Mouse (Mus musculus) heart, postnatal 0 days (tissue): ENCODE results near the gene Med25.

Experiments used
- CTCF ChIP-seq: IDR thresholded peaks from 2 replicates; pipeline ENCODE4 v1.5.1; 2016; ENCODE audit warnings: antibody characterized with exemption, control low read depth, low read depth
- EP300 ChIP-seq: IDR thresholded peaks from 2 replicates; pipeline ENCODE4 v1.6.1; 2016; ENCODE audit warnings: antibody characterized with exemption, low read depth

- TF ChIP-seq CTCF (no peak), EP300 (no peak)
These were observed 57.0 kb downstream of the Med25 start for GRCm38 (mm10) chr7:44835373-44836015.
